Mouse (Mus musculus) stomach, postnatal 0 days (tissue): Measurements from ENCODE around the gene Nap1l5.

ENCODE experiments used
- CTCF ChIP-seq: IDR thresholded peaks from 2 replicates; pipeline ENCODE4 v1.5.1; 2016; ENCODE audit warnings: antibody characterized with exemption, low read depth, mild to moderate bottlenecking, moderate library complexity
- EP300 ChIP-seq: optimal IDR thresholded peaks from 2 replicates; pipeline ENCODE3; 2016; ENCODE audit warnings: antibody characterized with exemption

DNA sequence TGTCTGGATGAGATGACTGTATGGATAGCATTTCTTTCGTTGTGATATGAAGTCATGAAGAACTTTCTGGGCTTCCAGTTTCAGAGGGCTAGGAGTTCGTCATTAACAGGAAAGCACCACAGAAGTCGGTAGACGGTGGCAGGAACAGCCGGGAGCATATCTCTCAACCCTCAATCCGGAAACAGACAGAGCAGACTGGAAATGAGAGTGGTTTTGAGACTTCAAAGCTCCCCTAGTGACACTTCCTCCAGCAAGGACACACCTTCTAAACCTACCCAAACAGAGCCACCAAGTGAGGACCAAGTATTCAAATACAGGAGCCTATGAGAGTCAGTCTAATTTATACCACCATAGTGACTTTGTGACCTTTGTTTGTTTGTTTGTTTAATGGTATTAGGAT lies 13.6 kb downstream of the Nap1l5 start:
- TF ChIP-seq CTCF (no peak), EP300 (no peak)
